Mouse (Mus musculus): ENCODE measurements at regions not wholly inside any gene's neighbourhood (a gene's known extent, or its start where the extent isn't known, plus 50 kb on each side); places are given as distances from the start of the nearest gene placed in this dataset.

DNA sequence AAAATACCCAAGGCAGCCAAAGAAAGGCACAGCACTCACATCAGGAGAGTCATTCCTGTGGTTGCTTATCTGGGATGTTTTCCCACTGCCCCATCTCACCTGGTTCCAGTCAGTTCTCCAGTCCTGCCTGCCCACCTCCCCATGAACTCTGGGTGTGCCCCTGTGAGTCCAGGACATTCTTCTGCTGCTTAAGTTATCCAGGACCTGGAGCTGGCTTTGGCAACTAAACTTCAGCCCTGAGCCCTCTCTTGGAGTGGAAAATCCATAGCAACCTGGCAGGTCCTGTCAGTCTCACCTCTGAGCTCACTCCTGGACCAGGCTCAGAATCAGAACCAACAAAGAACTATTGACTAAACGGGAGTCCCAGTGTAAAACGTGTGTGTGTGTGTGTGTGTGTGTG is 63.9 kb upstream of the Cxcl12 start:
- no peak for TF ChIP-seq CTCF (conservative IDR thresholded peaks at IDR 0.05; ENCODE audit: low read length)
- no peak for TF ChIP-seq NANOG (IDR thresholded peaks at IDR 0.05; ENCODE audit: borderline replicate concordance, low read length)

Data from E14TG2a.4 (cell line).